Mouse (Mus musculus) lung, adult 2 months (tissue): Measurements from ENCODE around the gene Itga9. TPM values are rescaled to one million over a fixed set of nuclear protein-coding genes. Genes with fewer than 3 reads are reported as not detected.

Experiments
- DNase-seq: peaks from one replicate; pipeline ENCODE4 v3.0.0; 2022
- H3K4me1 ChIP-seq: fragments of 200-500 bp; 2 replicates; pipeline ENCODE4 v1.6.1; 2011; ENCODE audit warnings: low read length; ENCODE audit not compliant: control insufficient read depth, insufficient read depth
- H3K4me3 ChIP-seq: fragments of 200-500 bp; replicated peaks from 2 replicates; pipeline ENCODE3; 2011; ENCODE audit warnings: low read depth, mild to moderate bottlenecking, control low read depth, low read length; ENCODE audit errors: extremely low read depth
- CTCF ChIP-seq: fragments of 200-500 bp; IDR thresholded peaks from 2 replicates; pipeline ENCODE4 v1.5.1; 2011; ENCODE audit warnings: mild to moderate bottlenecking, low read length, control low read depth; ENCODE audit not compliant: insufficient read depth
- POLR2A ChIP-seq: fragments of 200-500 bp; IDR thresholded peaks from 2 replicates; pipeline ENCODE4 v1.6.1; 2011; ENCODE audit warnings: low read depth, mild to moderate bottlenecking, control low read depth, low read length, borderline replicate concordance; ENCODE audit errors: extremely low read depth
- WGBS: fragments of 180-500 bp; shearing (Covaris S2); methylation state at CpG from one replicate; pipeline ENCODE4 v1.1.7; 2018; 5-methylcytosine and 5-hydroxymethylcytosine counted together
- polyA plus RNA-seq: library from polyadenylated mRNA; depleted of rRNA; stranded (reverse); fragments of >200 nt; gene quantifications from 2 replicates; pipeline ENCODE4 v1.2.3, GENCODE M21; 2012

Gene Itga9
- polyA plus RNA-seq, 1 experiment = 66.2 TPM

DNA sequence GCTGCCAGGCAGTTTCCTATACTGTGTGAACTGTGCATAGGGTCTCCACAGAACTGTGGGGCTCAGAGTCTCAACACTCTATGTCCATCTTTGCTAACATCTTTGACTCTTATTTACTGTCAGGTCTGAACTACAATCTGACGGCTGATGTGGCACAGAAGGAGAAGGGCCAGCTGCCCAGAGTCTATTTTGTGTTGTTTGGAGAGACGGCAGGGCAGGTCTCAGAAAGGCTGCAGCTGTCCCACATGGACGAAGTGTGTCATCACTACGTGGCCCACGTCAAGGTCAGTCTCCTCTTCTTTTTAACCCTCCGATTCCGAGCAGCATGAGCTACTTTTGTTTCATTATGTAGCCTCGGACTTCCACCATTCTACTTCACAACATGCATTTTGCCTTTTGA is 91.7 kb downstream of the Itga9 start:
- WGBS = 67% methylated on average over 8 of the region's 8 CpGs
- Histone ChIP-seq H3K4me3 (no peak overlapping the region), H3K4me1 (peaks cover 3% of the 10 kb centered on the region; the same call in 1 of the 2 replicates)
- no peak for DNase-seq
- no peak for TF ChIP-seq CTCF

DNA sequence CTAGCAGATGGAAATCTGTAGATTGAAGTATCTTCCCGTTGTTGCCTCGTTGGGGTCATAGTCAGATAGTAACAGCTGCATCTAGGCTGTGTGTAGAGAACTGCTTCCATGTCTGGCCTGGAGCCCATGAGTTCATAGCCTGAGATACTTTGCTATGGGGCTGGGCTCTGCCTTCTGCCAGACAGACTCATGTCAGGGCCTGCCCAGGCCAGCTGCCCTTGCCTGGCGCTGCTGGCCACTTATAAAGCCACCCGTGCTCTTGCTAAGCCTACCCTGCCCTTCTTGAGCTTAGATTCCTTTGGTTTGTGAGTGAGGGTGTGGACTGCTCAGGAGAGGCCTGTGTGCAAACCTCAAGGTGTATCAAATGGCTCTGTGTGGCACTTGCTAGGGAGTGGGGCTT is 93.2 kb downstream of the Itga9 start:
- Histone ChIP-seq H3K4me3 (no peak overlapping the region), H3K4me1 (peaks cover 3% of the 10 kb centered on the region; the same call in 1 of the 2 replicates)
- DNase-seq = peak; percentile 56
- TF ChIP-seq POLR2A (peak; percentile 23; the same call in 1 of the 2 replicates), CTCF (no peak)
- WGBS = 42% methylated on average over 4 of the region's 4 CpGs

DNA sequence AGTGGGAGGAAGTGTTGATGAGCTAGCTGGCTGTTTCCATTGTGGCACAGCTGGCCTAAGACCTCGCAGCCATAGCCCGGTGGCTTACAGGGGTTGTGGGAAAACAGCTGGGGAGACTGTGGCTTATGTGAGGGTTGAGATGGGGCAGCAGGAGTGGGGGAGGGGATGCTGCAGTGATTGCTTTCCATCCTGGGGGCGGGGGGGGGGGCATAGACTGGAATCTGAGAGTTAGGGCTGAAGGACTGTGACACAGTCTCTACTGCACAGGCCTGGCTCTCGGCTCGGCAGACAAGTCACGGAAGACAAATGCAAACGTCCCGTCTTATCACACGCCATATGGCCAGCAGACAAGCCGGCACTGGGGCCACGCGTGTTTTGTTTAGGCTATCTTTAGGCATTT is 94.4 kb downstream of the Itga9 start:
- DNase-seq = no peak
- peaks cover 3% of the 10 kb centered on the region; the same call in 1 of the 2 replicates for H3K4me1 ChIP-seq
- no peak for TF ChIP-seq POLR2A
- TF ChIP-seq CTCF = no peak
- 39% methylated on average over 12 of the region's 12 CpGs for WGBS
- peak overlapping the region; percentile 34 for H3K4me3 ChIP-seq

DNA sequence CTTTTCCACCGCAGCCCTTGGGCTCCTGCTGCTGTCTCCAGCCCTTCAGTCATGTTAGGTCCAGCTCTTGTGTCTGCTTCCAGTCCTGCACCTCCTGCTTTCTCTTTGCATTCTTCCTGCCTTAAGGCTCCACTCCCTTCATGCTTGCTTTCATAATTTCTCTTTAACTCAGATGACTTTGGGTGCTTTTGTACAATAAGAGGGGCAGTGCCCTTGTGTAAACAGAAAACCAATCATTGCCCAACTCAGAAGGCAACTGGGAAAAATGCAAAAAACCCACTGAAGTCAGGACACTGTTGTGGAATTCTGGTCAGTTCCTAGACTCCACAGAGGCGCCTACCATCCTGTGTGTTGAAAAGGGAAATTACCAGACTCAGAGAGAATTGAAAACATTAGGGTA is 95.3 kb downstream of the Itga9 start:
- no peak for DNase-seq
- TF ChIP-seq CTCF = no peak
- TF ChIP-seq POLR2A = peak; percentile 39; the same call in 1 of the 2 replicates
- peaks cover 3% of the 10 kb centered on the region; the same call in 1 of the 2 replicates for H3K4me1 ChIP-seq
- WGBS = 77% methylated on average over 2 of the region's 2 CpGs
- no peak overlapping the region for H3K4me3 ChIP-seq

DNA sequence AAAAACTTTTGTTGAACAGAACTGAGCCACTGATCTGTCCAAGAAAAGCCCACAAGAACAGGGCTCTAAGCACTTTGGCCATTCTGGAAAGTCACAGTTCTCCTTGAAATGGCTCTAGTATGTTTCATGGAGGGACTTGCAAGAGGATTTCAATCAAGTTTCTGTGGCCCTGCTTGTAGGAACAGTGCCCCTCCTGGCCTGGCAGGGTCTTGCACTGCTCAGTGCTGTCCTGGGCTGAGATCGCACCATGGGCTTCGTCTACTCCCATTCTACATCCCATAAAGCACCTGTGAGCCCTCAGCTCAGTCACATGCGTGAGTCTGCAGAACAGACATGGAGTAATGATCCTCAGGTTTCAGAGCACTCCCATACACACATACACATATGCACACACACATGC is 96.7 kb downstream of the Itga9 start:
- Histone ChIP-seq H3K4me1 (peaks cover 3% of the 10 kb centered on the region; the same call in 1 of the 2 replicates), H3K4me3 (no peak overlapping the region)
- 96% methylated on average over 3 of the region's 3 CpGs for WGBS
- no peak for DNase-seq
- TF ChIP-seq CTCF (0 out of 2 replicates have a peak, but pooled peaks have one; percentile 39), POLR2A (no peak)

DNA sequence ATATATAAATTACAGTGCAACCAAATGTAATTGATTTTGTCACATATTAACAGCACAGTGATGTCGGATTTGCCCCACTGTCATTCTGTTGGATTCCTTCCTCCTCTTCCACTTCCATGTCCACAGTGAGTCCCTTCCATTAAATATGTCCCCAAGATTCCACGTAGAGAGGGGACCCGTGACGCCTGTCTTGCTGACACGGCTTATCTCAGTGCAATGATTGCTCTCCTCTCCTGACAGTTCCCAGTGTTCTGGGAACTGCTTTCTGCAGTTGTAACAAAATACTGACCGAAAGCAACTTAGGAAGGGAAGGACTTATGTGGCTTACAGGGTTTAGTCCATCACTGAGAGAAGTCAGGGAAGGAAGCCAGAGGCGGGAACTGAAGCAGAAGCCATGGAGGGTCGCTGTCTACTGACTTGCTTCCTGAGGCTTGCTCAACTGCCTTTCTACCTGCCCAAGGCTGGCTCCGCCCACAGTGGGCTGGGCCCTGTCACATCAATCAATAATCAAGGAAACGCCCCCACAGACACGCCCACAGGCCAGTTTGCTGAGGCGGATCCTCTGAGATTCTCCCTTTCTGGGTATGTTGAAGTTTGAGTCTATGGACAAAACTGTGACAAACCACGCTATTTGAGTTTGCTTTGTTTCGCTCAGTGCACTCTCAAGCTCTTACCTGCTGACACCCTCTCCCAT is 99.0 kb downstream of the Itga9 start:
- peaks cover 3% of the 10 kb centered on the region; the same call in 1 of the 2 replicates for H3K4me1 ChIP-seq
- H3K4me3 ChIP-seq = no peak overlapping the region
- no peak for TF ChIP-seq POLR2A
- no peak for TF ChIP-seq CTCF
- 51% methylated on average over 14 of the region's 14 CpGs for WGBS
- DNase-seq = no peak

DNA sequence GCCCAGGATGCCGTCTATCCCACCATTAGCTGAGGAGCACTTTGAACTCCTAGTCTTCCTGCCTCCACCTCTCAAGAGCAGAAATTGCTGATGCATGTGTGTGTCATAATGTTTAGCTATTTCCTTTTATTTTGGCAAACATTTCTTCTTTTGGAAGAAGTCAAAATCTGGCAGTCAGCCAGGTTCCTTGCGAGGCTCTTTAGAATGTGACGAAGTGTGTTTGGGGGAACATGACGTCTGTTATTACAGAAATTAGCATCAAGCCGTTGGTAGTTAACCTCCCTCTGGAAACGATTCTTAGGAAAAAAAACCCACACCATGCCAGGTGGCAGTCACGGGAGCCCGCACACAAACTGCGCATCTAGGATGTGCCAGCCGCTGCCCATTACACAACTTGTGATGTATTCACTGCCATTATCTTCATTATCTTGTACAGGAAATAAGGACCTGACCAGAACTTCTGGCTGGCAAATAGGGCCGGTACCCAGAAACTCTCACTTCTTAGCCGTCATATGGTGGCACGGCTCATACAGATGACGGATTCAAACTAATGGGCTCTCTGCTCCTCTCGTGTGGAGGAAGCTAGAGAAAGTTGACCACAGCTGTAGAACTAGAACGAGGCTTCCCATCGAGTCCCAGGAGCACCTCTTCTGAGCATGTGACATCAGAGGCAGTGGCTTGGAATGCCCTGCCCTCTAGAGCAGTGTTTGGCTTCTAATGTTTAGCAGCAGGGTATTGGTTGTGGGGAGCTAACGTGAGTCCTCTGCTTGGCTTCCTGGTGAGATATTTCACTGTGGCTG is 99.9 kb downstream of the Itga9 start:
- TF ChIP-seq CTCF (no peak), POLR2A (no peak)
- Histone ChIP-seq H3K4me1 (no peaks in the 10 kb centered on the region; the same call in 1 of the 2 replicates), H3K4me3 (no peak overlapping the region)
- DNase-seq = no peak
- WGBS = 33% methylated on average over 18 of the region's 18 CpGs

DNA sequence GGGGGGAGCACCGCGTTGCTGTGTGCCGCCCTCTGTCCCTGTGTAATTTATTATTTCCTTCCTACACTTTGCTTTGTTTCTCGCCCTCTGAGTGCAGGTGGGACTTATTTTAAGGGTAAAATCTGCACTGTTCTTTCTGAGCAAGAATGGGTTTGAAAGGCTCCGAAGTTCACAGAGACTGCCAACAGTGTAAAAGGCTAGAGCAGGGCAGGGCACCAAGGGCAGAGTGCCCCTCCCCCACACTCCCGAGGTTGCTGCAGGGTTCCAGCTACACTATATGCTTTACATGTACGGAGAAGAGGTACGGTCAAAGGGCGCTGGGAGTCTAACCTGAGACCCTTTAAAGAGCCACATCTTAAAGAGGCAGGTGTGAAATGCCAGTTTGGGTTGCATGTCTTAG is 104.1 kb downstream of the Itga9 start:
- no peak for DNase-seq
- H3K4me3 ChIP-seq = no peak overlapping the region
- no peak for TF ChIP-seq POLR2A
- no peak for TF ChIP-seq CTCF
- H3K4me1 ChIP-seq = no peaks in the 10 kb centered on the region; the same call in 1 of the 2 replicates
- WGBS = 55% methylated on average over 9 of the region's 9 CpGs

DNA sequence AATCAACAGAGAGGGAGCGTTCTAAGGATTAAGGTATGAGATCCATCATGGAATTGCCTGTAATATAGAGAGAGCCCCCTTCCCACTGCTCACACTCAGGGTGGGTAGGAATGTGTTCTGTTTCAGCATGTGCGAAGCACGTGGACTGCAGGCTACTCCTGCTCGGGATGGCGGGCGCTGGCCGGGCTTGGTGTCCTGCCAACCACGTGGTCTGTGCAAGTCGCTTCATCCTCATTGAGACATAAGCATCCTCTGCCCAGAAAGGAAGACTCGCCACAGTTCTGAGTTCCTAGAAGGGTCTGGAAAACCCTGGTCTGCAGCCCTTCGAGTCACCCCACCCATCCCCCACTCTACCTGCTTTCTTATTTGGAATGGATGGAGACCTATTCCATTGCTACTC is 105.3 kb downstream of the Itga9 start:
- TF ChIP-seq CTCF = no peak
- TF ChIP-seq POLR2A = no peak
- no peaks in the 10 kb centered on the region for H3K4me1 ChIP-seq

More for the DNA sequence above, 105.3 kb downstream of the Itga9 start:
- DNase-seq = no peak
- no peak overlapping the region for H3K4me3 ChIP-seq
- 75% methylated on average over 11 of the region's 11 CpGs for WGBS
